Mouse (Mus musculus) right cerebral cortex, postnatal 10 days (tissue): ENCODE results near the gene Isyna1.

ENCODE experiments used
- DNase-seq, 2 experiments: peaks; one replicate each; pipeline ENCODE4 v3.0.0; 2021; ENCODE audit warnings: low spot score in 2 of 2

Gene Isyna1

GRCm38 (mm10) chr8:70622220-70622619 is 28.0 kb downstream of the Isyna1 start:
- no peak for DNase-seq

DNA sequence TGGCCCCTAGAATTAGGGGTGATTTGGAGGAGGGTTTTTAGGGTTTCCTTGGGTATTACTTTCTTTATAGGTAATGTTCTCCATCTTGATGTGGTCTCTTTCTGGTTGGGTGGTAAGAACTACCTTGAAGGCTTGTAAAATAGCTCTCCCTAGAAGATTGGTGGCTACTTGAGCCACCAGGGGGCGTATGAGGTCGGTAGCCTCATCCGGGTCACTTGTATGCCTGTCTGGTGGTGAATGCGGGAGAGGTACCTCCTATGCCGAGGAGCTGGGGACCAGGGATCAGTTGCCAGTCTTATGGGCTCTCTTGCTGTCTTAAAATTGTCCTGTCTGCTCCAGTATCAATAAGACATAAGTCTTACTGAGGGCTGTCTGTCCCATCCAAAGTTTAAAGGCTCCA is 30.9 kb downstream of the Isyna1 start:
- no peak for DNase-seq

- DNase-seq = no peak
These were observed 32.9 kb downstream of the Isyna1 start for GRCm38 (mm10) chr8:70627041-70627440.

- no peak for DNase-seq
These were observed 34.9 kb downstream of the Isyna1 start for GRCm38 (mm10) chr8:70628986-70629490.

- peak; percentile 89 to 90 for DNase-seq
These were observed 35.7 kb downstream of the Isyna1 start for GRCm38 (mm10) chr8:70629574-70630531.

DNA sequence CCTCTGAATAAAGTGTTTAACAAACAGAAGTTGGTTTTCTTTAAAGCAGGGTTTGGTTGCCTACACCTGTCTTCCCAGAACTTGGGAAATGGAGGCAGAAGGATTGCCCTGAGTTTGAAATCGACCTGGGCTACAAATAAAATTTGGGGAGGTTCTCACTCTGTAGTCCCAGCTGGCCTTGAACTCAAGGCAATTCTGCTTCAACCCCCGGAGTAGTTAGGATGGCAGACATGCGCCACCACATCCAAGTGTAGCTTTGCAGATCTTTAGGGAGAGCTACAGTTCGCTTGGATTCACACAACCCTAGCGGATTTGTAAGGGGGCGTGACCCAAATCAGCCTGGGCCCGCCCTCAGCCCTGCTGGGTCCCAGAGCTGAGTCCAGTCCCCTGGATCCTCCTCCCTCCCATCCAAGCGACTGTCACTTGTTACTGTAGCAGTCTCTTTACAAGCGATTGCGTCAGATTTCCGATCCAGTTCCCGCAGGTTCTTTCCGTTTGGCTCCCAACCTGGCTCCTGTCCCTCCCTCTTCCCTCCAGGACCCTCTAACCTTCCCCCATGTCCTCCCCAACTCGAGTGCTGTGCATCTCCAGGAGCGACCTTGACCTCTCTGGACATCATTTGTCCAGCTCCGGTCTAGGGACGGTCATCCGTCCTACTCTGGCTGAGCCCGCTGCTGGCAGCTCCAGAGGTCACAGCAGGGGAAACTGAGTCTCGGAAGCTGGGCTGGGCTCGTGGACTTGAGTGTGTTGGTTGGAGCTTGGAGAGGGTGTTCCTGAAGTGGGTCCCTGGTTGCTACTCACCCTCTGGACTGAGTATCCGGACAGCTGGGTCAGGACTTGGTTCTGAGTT is 36.6 kb downstream of the Isyna1 start:
- peak in 1 of 2 experiments; percentile 46 for DNase-seq

DNA sequence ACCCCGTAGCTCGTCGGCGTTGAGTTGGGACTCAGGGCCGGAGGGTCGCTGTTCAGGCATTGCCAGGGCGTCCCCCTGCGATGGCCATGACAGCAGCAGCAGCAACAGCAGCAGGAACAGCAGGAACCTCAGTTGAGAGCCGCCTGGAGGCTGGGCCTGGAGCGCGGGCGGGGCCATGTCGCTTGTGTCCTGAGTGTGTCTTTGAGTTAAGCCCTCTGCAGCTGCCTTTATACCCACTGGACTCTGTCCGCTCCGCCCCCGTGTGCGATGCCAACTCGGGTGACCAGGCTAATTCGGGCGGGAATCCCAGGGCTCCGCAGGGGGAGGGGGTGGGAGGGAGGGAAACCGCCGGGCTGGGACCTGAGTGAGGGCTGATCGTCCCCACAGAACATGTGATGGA is 37.3 kb downstream of the Isyna1 start:
- no peak for DNase-seq

- no peak for DNase-seq
These were observed 38.2 kb downstream of the Isyna1 start, which contains the start of gene Gdf15 for GRCm38 (mm10) chr8:70632346-70632892. Gene Gdf15, minus strand, starts transcription at chr8:70632456.

- DNase-seq = no peak
These were observed 39.9 kb downstream of the Isyna1 start for GRCm38 (mm10) chr8:70634066-70634465.

- no peak for DNase-seq
These were observed 41.4 kb downstream of the Isyna1 start for GRCm38 (mm10) chr8:70635527-70635926.

GRCm38 (mm10) chr8:70636838-70637237 is 42.7 kb downstream of the Isyna1 start:
- no peak for DNase-seq

- no peak for DNase-seq
These were observed 44.6 kb downstream of the Isyna1 start for GRCm38 (mm10) chr8:70638752-70639151.

- no peak for DNase-seq
These were observed 48.8 kb downstream of the Isyna1 start for GRCm38 (mm10) chr8:70643019-70643418.

DNA sequence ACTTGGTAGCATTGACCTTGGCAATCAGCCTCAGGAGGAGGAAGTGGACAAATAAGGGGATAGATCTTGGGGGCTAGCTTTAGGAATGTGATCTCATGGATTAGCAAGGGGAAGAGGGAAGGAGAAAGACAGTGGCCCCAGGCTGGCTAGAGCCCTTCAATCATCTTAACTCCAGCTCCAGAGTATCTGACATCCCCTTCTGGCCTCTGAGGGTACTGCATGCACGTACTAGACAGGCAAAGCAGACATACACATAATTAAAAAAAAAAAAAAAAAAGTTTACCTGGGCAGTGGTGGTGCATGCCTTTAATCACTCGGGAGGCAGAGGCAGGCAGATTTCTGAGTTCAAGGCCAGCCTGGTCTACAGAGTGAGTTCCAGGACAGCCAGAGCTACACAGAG is 49.9 kb downstream of the Isyna1 start:
- no peak for DNase-seq

GRCm38 (mm10) chr8:70645501-70646224 is 51.5 kb downstream of the Isyna1 start:
- no peak for DNase-seq

DNA sequence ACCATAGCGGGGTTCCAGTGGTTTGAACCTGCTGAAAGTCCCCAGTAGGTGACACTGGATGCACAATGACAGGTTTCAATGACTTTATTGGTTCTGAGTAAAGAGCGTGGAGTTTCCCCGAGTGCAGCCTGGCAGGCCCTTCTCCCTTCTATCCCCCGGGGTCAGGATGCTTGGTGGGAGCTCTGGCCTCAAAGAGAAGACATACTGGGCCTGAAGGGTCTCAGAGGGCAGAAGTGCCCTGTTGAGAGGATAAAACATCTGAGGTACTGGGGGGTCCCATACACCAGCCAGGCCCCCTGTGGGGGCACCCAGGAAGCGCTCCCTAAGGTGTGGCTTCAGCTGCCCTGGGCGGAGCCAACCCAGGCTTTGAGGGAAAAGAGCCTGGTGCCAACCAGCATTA is 52.2 kb downstream of the Isyna1 start:
- DNase-seq = no peak

- no peak for DNase-seq
These were observed 52.6 kb downstream of the Isyna1 start for GRCm38 (mm10) chr8:70646775-70647174.
